Mouse (Mus musculus) v-Abl transformed pro-B cells (cell line): ENCODE measurements around the gene Tmem38b.
"Not testable (repeated sequence)": the region's sequence is repeated elsewhere in the genome, so short reads cannot be mapped to it uniquely, and the experiment has no call there.

Experiments used
- in situ Hi-C, 2 experiments: fragments of 400-800 bp; cut with MboI; formaldehyde crosslinking; loops; one replicate each; pipeline ENCODE4 v1.15.1; 2025; ENCODE audit not compliant: unreplicated experiment in 2 of 2

Tmem38b gene

DNA sequence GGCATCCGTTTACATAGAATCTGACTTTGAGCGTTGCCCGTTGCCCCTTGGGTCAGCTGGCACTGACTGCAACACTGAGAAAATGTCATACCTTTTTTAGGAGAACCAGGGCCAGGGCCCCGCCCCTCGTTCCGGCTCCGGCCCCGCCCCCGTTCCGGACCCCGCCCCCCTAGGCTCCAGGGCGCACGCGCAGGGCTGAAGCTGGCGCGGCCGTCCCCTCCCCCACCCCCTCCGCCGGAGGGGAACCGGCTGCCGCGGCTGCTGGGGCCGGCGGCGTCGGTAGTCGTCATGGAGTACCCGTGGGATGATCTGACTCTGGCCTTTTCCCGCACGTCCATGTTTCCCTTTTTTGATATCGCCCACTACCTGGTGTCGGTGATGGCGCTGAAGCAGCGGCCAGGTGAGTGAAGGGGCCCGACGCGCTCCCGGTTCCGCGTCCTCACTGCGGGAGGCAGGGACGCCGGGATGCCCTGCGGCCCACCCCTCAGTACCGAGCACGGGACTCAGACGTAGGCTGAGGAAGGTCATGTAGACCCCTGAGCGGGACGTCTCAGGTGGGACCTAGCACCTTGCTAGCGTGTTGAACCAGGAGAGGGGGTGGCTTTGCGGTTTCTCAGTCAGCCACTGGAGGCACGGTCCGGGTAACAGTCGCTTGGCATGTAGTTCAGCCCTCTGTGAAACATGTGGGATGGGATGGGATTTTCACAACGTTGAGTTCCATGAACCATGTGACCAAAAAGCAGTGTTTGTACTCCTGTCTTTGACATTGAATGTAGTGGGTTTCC is at the start of gene Tmem38b:
TSS of gene Tmem38b (plus strand) at position 225 of the 785 bp plus-strand sequence.
- in situ Hi-C loops = loop anchor here (25.0 kb wide), 3 partner anchors 464 to 814 kb away; partner anchors contain the start of gene Nipsnap3b (in 1 of the 2)

DNA sequence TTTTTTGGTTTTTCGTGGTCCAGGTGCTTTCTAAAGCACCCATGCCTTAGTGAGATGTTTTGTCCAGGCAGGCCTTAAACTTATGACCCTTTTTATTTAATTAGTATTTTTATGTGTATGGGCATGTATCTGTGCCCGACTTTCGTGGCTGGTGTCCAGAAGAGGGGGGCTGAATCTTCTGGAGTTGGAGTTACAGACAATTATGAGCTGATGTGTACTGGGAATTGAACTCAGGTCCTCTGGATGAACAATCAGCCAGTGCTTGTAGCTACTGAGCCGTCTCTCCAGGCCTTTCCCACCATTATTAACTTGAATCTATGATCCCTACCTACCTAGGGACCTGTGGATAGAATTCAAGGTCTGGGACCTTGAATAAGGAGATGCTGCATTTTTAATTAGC is 44.4 kb upstream of the Tmem38b start:
- in situ Hi-C loops = no loop called here

DNA sequence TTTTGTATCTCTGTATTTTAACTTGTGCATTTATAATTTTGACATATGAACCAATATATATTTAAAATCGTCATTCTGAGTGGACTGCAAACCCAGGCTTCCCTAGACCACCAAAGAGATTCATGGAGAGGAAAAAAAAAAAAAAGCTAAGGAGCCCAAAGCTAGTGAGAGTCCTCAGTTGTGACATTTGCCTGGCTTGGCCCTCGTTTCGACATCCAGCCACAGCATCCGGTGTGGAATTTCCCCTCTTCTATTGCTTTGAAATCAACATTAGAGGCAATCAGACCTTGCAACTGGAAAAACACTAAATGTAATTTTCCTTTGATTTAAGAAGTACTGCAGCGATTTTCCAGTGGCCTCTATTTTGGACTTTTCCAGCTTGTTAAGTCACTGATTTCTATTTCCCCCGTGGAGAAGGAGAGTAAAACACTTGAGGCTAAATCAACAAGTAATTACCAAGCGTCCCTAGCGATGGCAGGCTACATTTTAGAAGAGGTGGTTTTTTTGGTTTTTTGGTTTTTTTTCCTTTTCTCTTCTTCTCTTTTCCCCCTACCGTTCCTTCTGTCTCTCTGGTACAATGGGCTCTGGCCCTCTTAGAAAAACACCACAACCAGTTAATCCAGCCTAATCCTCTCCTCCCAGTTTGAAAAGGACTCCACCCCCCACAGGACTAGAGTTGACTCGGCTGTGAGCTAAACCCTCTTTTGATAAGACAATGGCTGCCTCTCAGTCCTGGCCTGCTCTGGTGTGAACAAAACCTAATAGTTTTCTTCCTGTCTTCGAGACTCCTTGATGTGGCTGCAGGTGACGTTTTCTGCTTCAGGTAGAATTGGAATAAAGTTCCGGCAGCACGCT is 43.4 kb upstream of the Tmem38b start:
- in situ Hi-C loops = no loop called here

DNA sequence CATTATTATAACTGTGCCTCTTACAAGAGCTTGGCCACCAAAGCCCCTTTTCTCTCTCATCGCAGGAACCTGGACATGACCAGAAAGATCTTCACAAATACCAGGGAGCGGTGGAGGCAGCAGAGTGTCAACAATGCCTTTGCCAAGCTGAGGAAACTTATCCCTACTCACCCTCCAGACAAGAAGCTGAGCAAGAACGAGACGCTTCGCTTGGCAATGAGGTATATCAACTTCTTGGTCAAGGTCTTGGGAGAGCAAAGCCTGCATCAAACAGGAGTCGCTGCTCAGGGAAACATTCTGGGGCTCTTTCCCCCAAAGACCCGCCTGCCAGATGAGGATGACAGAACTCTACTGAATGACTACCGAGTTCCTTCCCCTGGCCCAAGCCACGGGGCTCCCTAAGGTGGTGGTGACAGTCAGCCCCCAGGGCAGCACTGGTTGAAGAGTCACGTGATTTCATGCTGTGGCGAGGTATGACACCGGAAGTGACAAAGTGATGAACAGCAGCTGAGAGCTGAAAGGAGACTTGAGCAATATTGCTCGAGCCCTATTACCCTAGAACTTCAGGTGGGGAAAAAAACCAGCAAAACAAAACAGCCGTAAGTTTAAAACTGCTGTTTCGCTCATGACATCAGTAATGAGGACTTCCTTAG is 40.0 kb upstream of the Tmem38b start:
- in situ Hi-C loops = no loop called here

DNA sequence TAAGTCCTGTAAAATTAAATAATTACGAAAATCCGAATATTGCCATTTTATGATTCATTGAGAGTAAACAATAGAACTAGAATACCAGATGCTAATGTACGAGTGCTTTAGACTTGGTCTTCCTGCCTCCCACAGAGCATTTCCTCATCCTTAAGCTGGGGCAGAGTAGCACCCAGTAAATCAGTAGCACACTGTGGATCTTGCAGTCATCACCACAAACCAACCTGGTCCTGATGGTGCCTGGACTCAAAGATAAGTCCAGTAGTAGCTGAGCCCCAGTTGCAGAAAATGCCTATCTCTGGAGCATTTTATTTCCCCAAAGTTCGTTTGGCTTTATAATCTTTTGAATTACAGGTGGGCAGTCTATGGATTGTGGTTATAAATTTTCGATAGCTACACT is 39.0 kb upstream of the Tmem38b start:
- in situ Hi-C loops = no loop called here

DNA sequence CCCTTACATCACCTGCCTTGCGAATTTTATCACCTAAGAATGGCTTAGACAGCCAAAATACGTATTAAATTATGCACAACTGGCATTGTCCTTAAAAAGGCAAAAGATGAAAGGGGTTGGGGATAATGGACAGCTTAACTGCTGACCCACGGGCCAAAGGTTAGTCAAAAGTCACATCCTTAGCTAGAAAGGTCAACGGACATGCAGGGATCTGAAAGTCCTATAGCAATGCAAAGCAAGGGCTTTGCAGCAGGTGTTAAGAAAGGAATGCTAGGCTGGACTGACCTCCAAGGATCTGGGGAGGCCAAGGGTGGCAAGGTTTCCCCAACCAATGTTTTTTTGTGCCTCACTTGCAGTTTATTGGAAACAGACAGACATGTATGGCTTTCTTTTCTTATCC is 36.5 kb upstream of the Tmem38b start:
- in situ Hi-C loops = no loop called here

DNA sequence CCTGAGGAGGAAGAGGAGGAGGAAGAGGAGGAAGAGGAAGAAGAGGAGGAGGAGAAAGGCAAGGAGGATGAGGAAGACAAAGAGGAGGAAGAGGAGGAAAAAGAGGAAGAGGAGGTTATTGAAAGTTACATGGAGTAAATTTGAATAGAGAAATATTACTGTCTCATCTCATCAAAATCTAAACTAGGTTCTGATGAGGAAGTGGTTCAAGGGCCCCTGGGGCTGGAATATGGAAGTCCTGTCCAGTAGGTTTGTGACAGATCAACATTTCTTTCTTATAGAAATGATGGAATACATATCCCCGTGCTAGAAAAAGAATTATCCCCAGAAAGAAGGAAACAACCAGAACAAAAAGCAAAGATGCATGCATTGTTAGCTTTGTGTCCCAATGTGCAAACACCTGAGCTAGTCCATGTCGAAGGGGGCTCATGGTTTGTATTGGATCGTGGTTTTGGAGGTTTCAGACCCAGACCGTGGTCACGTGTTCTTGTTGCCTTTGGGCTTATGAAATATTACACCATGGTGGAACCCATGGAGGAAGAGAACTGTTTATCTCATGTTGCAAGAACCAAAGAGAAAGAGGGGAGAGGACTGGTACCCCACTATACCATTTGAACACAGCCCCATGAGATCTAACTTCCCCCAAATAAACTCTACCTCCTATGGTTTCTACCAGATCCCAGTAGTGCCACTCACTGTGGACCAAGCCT is 31.4 kb upstream of the Tmem38b start:
- in situ Hi-C loops = no loop called here

DNA sequence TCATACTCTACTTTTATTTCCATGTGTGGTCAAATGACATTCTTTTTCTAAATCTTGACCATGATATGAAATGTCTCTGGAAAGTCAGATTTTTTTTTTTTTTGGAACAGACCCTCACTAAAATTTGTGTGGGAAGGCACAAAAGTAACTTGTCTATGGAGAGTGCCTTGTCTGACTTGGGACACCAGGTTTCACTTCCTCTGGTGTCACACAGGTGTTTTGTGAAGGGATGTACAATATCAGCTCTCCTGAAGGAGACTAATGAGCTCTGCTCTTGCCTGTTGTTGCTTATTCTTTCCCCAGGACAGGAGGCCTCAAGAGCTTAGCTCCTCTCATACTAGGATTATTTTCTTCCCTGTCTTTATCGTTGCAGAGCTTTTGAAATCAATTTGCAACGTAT is 30.8 kb upstream of the Tmem38b start:
- in situ Hi-C loops = no loop called here

DNA sequence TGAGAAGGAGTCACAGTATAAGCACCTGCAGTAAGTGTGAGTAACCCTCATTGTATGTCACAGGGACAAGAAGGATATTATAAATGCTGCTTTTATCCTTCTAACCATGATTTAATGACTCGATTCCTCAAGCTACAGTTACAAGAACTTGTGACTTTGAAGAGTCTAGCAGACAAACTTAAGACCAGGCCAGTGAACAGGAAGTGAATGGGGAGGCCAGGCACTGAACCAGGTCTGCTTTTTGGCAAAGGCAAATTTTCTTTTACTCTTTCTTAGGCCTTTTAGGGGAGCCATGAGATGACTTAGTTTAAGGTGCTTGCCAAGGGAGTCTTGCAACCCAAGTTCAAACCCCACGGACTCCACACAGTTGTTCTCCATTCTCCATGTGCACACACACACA is 30.1 kb upstream of the Tmem38b start:
- in situ Hi-C loops = no loop called here

DNA sequence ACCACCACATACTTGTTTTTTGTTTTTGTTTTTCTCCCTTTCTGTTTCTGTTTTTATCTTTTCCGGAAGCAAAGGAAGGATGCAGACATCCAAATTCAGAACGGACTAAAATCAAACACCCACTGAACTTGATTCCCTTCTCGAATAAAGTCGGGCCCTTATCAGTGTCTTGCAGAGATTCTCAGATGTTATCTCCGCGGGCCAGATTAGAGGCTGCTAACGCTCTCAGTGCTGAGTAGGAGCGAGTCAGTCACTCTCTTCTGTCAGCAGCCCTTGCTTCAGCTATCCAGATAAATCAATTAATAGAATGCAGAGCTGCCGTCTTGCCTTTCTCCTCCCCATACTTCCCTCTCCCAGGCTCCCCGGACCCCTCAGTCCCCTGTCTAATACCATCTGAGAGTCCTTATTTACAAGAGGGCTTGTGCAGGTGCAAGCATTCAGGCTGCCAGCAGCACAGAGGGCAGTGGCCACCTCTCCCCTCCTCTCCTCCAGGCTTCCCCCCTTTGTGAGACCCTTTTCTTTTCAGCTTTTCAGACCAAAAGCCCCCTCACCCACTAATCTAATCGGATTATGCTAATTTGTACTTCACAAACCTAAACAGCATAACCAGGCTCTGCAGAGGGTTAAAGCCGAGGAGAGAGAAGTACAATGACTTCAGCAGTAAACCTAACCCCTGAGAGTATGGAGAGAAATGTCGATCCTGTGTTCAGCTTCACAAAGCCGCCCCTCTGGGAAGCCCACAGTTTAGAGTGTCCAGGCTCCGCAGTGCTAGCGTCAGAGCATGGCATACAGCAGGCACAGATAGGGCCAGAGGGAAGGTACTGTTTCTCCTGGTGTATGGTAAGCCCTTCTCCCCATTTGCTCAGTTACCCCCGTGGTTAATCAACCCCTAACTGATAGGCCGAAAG is 28.7 kb upstream of the Tmem38b start:
- in situ Hi-C loops = no loop called here

DNA sequence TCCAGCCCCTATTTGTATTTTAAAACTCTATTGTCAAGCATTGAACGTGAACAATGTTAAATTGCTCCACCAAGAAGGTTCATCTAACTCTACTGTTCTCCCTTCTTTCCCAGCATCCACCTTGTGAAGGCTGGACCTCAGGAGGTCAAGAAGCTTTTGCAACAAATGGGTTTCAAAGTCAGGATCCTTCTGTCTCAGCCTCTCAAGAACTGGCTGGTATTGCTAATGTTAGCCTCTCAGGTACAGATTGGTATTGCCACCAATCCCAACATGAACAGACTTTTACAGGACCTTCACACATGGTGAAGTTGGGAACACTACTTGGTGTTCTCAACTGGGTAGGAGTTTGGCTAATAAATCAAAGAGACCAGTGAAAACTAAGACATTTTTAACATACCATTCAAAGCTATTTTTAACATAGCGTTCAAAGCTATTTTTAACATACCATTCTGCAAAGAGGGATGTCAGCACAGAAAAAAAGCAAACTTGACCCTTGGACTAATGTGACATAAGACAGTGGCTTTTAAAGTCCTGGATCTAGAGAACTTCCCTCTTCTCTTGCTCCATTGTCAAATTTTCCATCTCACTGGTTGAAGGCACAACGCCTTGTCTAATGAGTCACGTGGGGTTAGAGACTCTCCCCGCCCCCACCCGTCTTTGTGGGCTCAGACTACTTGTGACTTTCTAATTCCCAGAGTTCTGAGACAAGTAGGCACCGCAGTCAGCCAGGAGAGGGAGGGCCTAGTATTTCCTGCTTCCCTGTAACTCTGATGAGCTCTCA is 26.8 kb upstream of the Tmem38b start:
- in situ Hi-C loops = no loop called here

DNA sequence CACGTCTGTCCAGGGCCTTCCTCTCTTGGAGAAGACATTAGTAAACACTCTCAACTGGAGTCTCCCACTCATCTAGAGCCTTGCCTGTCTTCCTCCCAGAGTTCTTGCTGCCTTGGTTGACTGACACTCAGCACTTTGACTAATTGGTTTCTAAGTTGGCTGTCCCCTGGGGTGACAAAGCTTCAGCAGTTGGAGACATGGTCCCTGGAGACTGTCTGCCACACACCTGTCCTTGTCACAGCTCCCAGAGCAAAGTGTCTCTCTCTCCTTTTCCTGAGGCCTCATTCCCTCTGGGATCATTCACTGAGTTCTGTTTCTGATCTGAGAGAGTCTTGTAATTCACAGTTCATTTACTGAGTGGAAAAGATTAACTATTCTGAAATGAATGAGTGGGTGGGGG is 26.1 kb upstream of the Tmem38b start:
- in situ Hi-C loops = no loop called here

DNA sequence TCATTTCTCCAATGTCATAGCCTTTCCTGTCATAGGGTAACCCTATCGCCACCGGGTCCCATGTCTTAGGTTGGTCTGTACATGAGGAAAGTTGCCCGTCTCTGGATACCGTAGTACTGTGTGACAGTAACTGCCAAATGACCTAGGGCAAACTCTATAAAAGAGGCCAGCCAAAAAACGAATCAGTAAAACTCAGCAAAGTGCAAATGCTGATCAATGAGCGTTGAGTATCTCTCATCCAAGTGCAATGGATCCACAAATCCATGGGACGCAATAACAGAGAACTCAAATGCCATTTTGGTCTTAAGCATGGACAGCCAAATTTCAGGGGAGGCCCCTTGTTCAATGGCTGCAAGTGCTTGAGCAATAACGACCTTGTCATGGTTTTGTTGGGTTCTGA is 22.2 kb upstream of the Tmem38b start:
- in situ Hi-C loops = not testable (repeated sequence)

DNA sequence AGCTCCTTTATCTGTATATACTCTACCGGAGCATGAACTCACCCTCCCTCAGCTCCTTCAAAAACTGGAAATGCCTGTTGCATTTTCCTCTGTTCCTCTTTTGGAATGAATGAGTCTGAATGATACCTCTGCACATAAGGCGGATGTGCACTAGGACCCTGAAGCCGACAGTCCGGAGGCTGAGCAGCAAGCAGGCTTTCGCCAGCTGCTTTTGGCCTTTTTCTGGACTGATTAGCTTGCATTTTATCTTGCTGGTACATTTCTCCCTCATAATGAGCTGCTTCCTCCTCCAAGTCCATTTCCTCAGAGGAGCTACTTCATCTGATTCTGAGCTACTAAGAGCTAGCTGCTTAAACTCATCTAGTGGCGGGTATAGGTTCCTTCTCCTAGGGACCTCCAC is 19.4 kb upstream of the Tmem38b start:
- in situ Hi-C loops = not testable (repeated sequence)

DNA sequence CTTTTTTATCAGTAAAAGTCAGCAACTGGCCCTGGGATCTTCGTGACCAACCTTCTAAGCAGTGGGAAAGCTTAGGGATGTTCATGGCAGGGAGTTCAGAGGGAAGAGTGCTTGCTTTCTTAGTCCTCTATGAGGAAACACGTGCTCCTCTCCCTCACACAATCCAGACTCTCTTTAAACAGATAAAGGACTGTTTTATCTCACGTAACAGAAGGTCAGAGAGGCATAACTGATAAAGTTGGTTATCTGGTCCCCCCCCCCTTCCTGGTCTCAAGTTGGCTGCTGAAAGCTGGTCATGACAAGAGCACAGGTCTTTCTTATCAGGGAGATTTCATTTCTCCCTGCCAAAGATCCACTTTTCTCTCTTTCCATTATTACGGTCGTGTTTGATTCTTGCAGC is 7.5 kb upstream of the Tmem38b start:
- in situ Hi-C loops = no loop called here

DNA sequence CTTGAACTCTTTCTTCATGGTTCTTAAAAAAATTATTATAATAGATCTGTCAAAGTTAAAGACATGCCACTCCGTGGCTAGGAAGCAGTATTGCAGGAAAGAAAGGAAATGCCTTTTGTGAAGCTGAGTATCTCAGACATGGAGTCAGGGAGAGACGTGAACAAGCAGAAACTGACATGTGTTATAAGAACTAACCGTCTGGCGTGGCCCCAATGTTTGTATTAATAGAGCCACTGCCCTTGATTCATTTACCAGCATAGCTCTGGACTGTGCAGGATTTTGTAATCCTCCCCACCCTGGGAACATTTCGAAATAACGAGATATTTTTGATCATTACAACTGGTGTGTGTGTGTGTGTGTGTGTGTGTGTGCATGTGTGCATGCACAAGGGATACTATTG is 2.1 kb upstream of the Tmem38b start:
- in situ Hi-C loops = no loop called here

DNA sequence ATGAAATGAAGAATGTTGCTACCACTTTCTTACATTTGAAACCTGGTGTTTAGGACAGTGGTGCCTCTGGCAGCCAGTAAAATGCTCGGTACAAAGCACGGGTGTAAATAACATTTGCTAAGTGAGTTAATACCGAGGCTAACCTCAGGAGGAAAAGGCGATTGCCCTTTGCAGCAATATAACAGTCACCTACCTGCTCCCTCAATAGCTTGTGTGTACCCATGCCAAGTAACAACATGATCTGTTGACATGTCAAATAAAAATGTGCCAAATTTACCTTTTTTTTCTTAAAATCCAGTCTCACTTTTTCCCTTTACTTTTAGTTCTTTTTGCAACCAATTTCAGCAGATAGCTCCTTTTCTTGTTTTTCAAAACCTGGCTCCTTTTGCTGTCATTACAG is 1.0 kb upstream of the Tmem38b start:
- in situ Hi-C loops = loop anchor here (25.0 kb wide), 3 partner anchors 463 to 813 kb away; partner anchors contain the start of gene Nipsnap3b (in 1 of the 2)

DNA sequence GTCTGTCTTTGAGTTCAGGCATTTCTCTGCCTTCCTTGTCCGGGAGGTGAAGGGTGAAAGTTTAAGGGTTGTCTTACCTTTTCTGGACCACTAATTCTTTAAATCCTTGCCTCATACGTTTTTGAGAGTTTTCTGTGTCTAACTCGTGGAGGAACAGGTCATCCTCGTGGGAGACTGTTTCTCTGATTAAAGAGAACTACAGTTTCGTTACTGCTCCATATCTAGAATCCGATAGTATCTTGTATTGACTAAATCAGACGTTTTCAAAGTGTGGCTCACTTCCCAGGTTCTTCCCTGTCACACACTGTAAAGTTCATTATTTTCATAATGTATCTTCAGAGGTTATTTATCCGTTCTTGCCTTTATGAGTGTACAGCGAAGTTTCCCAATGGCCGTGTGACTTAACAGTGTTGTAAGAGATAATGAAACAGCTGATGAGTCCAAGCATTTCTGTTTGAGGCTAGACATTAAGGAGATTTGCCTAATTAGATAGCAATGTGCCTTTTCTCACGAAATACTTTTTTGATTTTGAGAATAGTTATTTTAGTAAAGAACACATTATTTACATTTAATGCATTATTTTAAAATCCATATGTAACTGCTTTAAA is 900 bp downstream of the Tmem38b start:
- in situ Hi-C loops = loop anchor here (25.0 kb wide), 3 partner anchors 464 to 814 kb away; partner anchors contain the start of gene Nipsnap3b (in 1 of the 2)
